9 mouse cellular contexts compared by ENCODE assay signal in genomic region chr7:81398957-81399356, GRCm38 (mm10). TPM values are rescaled to one million over a fixed set of nuclear protein-coding genes. Genes with fewer than 3 reads are reported as not detected.
DNase-seq lines count a peak whose midpoint lies in the region; ATAC-seq and TF ChIP-seq lines count a peak whose summit lies in the region.
"Had no signal": no experiment of that assay in that cellular context is flagged by ENCODE, and none has a peak within 500 bp of the region (broad histone marks: within the 10 kb centered on the region; RNA-seq: fewer than 3 reads in every experiment).

No protein-coding gene starts in this region.

- ATAC-seq in cerebellum, adult (ENCODE audit: insufficient number of reproducible peaks, low FRiP score, low TSS enrichment): no peak

- no peak overlapping the region for H3K27ac ChIP-seq in layer of hippocampus, adult 2 months

- TF ChIP-seq CTCF in layer of hippocampus, adult 2 months (conservative IDR thresholded peaks at IDR 0.05): peak; percentile 78

- H3K4me3 ChIP-seq in layer of hippocampus, adult 2 months: no peak overlapping the region

- peak; percentile 10 for DNase-seq in cerebellum, adult 9-10 months
- peak; percentile 5 to 24 for DNase-seq in layer of hippocampus, adult 2 months (ENCODE audit: low spot score in 2 of 2)
- no peak for DNase-seq in layer of hippocampus, adult 9-10 months (ENCODE audit: low spot score)
- DNase-seq in B cell, adult 2 months: peak; percentile 11 to 24
- peak; percentile 26 for DNase-seq in embryo, embryonic 10 days (ENCODE audit: low spot score)
- no peak for DNase-seq in spleen, postnatal 4 days (ENCODE audit: low spot score in 2 of 2)
- DNase-seq in ovary, postnatal 36 days (ENCODE audit: low spot score): no peak
- DNase-seq: heart, adult 11 months had no signal

RNA-seq across cellular contexts. Expression of gene Rps17, which starts 53.9 kb away (rescaled TPM):
- 100 to 1,000 TPM; 606 to 625 TPM for total RNA-seq in layer of hippocampus, adult 2 months (2021)

RNA-seq across cellular contexts. Expression of gene Cpeb1, which starts 56.3 kb away (rescaled TPM):
- 100 to 1,000 TPM; 117 to 123 TPM for total RNA-seq in layer of hippocampus, adult 2 months (2021)

Comparison
In these comparisons a context has a peak if more than half of its experiments do, and no peak if none do; other contexts are left out.
1. DNase-seq: peak in cerebellum, adult 9-10 months (single experiment), layer of hippocampus, adult 2 months (2 of 2), B cell, adult 2 months (2 of 2) and embryo, embryonic 10 days (single experiment); none in layer of hippocampus, adult 9-10 months (single experiment), spleen, postnatal 4 days (0 of 2) and ovary, postnatal 36 days (single experiment).